Mouse (Mus musculus): ENCODE data around the gene Id3. TPM values are rescaled to one million over a fixed set of nuclear protein-coding genes. Genes with fewer than 3 reads are reported as not detected.

The Id3 gene
- polyA plus RNA-seq, 1 experiment from 2014 or later = 0.34 TPM

DNA sequence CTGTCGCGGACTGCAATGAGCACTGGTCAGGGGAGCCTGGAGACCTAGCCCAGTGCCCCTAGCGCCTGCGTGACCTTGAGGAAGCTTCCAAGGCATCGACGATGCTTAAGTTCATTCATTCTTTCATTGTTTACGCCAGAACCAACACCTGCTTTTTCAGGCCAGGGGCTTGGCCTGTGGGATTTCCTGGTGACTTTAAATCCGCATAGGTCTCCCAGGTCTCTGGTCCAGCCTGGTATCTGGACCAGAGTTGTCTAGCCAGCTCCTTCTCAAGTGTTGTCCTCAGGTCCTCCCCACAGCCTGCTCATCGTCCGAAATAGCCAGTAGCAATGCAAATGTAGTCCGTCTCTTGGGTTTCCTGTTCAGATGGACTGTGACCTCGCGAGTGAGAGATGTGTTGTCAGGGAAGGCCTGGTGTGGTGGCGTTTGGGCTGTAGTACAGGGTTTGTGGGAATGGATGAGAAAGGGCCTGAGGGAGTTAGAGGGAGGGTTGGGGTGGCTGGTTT is 30.0 kb downstream of the Id3 start:
- peak overlapping the region; percentile 72 for H3K4me3 ChIP-seq (ENCODE audit: inconsistent target)
- H3K36me3 ChIP-seq (ENCODE audit: inconsistent target) = no peaks in the 10 kb centered on the region
- peak overlapping the region; percentile 81 for H3K27ac ChIP-seq
- peaks cover 55% of the 10 kb centered on the region for H3K79me2 ChIP-seq (ENCODE audit: inconsistent target)
- 9% methylated on average over 14 of the region's 14 CpGs for WGBS (ENCODE audit: missing documents)

DNA sequence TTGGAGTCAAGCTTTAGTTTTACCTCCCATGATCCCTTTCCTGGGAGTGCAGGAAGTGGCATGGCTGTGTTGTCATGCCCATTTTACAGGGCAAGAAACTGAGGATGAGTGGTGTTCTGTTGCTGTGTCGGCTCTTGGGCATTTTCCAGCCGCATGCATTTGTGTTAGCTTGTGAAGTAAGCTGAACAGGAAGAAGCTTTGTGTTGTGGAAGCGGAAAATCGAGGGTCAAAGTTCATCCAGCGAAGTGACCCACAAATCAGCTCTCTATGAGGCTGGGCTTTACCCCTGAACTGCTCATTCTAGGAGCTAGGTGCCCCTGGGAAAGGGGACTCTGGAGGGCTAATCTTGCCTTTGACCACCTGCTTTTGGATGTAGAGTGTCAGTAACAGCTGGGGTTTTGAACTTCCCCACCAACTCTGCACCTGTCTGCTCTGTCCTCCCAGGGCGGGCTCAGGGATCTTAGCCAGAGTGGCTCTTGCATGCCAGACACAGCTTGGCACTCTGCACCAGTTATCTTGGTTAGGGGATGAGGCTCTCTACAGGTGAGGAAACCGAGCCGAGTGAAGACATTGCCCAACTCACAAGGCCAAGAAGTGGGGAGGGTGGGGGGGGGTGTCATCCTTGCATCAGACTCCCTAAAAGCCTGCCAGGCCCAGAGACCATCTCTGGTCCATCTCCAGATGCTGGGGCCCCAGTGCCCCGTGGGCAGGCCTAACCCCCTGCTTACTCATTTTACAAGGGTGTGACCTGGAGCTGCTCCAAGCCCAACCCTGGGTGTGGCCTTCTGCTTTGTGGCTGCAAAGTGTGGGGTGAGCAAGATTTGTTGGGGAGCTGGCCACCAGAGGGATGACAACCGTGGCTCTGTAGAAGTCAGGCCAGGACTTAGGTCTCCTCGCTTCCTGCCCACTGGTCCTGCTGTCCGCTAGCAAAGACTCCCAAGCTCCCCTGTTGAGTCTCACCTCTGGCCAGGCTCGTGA is 31.2 kb downstream of the Id3 start:
- peak overlapping the region; percentile 72; the same call in 1 of the 2 replicates for H3K4me3 ChIP-seq (ENCODE audit: inconsistent target)
- H3K27ac ChIP-seq = peak overlapping the region; percentile 81
- peaks cover 55% of the 10 kb centered on the region for H3K79me2 ChIP-seq (ENCODE audit: inconsistent target)
- WGBS (ENCODE audit: missing documents) = 48% methylated on average over 13 of the region's 13 CpGs
- no peaks in the 10 kb centered on the region for H3K36me3 ChIP-seq (ENCODE audit: inconsistent target)

DNA sequence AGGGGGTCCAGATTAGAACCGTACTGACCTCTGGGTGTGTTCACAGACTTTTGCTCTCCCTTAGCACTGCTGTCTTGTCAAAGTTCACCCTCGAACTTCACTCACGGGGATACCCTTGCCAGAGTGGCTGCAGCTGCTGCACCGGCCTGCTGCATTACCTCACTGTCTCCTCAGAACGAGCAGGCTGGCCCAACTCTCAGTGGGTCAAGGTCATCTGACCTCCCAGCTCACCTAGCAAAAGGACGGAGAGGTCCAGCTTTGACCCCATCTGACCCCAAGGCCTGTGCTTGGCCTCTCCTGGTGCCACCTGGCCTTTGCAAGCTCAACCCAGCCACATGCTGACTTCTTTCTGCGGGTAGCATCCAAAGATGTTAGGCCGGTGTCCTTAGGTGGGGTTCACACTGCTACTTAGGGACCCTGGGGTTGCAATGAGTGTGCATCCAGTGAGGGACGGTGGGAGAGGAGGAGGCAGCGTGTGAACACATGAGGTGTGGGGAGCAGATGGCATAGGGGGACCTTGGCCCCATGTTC is 32.8 kb downstream of the Id3 start:
- no peak overlapping the region for H3K4me3 ChIP-seq (ENCODE audit: inconsistent target)
- no peaks in the 10 kb centered on the region for H3K36me3 ChIP-seq (ENCODE audit: inconsistent target)
- peak overlapping the region; percentile 81 for H3K27ac ChIP-seq
- H3K79me2 ChIP-seq (ENCODE audit: inconsistent target) = peaks cover 65% of the 10 kb centered on the region
- WGBS (ENCODE audit: missing documents) = 94% methylated on average over 10 of the region's 10 CpGs

DNA sequence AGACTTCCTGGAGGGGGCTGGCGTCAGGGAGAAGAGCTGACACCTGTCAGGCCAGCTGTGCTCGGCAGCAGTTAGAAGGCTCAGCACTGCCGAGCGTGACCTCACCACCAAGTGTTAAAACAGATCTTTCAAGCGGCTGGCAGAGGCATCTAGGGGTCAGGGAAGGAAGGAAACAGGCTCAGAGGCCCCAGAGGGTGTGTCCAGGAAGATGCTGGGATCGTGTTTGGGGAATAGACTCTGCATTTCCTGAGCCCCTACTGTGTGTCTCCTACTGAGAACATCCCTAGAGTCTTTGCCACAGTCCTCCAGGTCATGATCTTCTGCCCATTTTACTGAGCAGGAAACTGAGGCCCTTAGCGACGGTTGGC is 33.9 kb downstream of the Id3 start:
- WGBS (ENCODE audit: missing documents) = 15% methylated on average over 8 of the region's 8 CpGs
- peaks cover 72% of the 10 kb centered on the region for H3K79me2 ChIP-seq (ENCODE audit: inconsistent target)
- peak overlapping the region; percentile 81 for H3K27ac ChIP-seq
- H3K36me3 ChIP-seq (ENCODE audit: inconsistent target) = no peaks in the 10 kb centered on the region
- H3K4me3 ChIP-seq (ENCODE audit: inconsistent target) = no peak overlapping the region

DNA sequence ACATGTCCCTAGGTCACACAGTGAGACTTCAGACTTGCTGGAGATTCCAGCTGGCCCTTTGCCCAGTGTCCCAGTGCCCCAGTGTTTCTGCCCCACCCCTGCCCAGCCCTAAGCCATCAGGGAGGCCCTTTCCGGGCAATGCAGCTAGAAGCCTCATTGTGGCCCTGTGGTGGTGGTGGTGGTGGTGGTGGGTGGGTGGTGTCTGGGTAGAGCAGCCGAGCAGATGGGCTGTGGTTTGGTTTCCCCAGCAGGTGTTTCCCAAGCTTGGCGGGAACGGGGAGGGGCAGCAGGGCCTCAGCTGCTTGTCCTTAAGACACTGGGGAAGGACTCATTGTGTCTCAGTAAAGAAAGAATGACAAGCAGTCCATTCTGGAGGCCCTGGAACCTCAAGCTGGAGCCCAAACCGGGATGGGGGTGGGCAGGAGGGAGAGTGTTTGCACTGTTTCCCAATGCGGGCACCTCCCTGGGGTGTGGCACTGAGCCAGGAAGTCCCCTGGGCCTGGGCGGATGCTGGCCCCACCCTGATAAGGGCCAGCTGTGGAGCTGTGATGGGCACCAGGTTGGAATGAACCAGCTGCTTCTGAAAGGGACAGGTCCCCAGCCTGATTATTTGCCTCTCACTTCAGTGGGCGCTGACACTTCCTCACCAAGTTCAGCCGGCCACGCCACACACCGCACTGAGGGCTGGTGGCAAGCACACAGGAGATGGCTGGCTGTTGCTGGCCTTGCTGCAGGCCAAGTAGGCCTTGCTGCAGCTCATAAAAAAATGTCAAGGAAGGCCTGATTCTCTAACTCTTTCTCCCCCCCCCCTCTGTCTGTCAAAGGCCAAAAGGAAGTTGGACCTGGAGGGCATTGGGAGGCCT is 34.5 kb downstream of the Id3 start:
- Histone ChIP-seq H3K27ac (peak overlapping the region; percentile 81), H3K36me3 (ENCODE audit: inconsistent target) (no peaks in the 10 kb centered on the region), H3K79me2 (ENCODE audit: inconsistent target) (peaks cover 71% of the 10 kb centered on the region), H3K4me3 (ENCODE audit: inconsistent target) (no peak overlapping the region)
- 21% methylated on average over 11 of the region's 11 CpGs for WGBS (ENCODE audit: missing documents)

DNA sequence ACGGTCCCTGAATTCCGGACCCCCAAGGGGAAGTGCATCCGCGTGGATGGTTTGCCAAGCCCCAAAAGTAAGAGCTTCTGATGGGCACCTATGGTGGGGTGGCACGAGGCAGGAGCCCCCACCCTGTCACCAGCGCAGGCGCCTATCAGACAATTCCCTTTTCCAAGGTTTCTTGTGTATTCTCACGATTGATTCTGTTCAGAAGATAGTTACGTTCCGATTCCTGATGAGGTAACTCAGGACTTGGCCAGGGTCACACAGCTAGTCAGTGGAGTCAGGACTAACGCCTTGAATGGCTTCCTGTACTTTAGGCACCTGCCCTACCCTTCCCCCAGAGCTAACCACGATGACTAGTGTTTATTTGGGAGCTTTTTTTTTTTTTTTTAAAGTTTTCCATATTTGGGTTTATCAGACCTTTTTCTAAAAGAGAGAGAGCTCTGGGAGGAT is 35.2 kb downstream of the Id3 start:
- Histone ChIP-seq H3K36me3 (ENCODE audit: inconsistent target) (no peaks in the 10 kb centered on the region), H3K27ac (peak overlapping the region; percentile 81), H3K79me2 (ENCODE audit: inconsistent target) (peaks cover 65% of the 10 kb centered on the region), H3K4me3 (ENCODE audit: inconsistent target) (no peak overlapping the region)
- WGBS (ENCODE audit: missing documents) = 24% methylated on average over 12 of the region's 12 CpGs

DNA sequence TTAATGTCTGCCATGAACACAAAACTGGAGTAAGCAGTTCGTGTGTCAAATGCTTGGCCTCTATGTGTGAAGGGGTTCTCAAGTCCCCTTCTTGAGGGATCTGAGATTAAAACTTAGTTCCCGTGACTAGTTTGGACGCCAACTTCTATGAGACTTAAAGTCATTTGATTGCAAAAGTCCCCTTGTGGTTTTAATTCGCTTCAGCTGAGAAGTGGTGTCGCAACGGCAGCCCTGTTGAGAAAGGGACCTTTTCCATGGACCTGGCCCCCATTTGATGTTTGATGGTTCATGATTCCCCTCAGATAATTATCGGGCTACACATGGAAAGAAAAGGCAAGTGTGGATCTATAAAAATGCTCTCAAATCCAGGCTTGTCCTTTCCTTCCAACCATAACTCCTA is 36.2 kb downstream of the Id3 start:
- H3K36me3 ChIP-seq (ENCODE audit: inconsistent target) = no peaks in the 10 kb centered on the region
- WGBS (ENCODE audit: missing documents) = 5% methylated on average over 7 of the region's 7 CpGs
- peaks cover 55% of the 10 kb centered on the region for H3K79me2 ChIP-seq (ENCODE audit: inconsistent target)
- no peak overlapping the region for H3K4me3 ChIP-seq (ENCODE audit: inconsistent target)
- H3K27ac ChIP-seq = peak overlapping the region; percentile 81

DNA sequence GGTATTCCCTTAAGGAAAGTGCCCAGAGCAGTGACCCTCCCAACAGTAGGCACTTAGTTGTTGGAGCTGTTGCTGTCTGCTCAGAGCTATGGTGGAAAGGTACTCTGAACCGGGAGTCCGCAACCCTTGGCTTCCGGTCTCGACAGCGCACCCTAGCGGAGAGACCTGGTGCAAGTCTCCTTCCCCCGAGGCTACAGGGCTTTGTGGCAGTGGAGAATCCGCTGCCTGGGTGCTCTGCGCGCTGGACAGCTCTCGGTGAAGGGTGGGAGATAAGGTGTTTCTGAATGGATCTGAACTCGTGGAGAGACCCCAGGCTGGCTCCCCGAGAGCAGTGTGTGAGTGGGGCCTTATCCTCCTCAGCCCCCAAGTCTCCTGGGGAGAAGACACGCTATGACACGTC is 36.7 kb downstream of the Id3 start:
- 26% methylated on average over 15 of the region's 15 CpGs for WGBS (ENCODE audit: missing documents)
- Histone ChIP-seq H3K36me3 (ENCODE audit: inconsistent target) (no peaks in the 10 kb centered on the region), H3K4me3 (ENCODE audit: inconsistent target) (no peak overlapping the region), H3K27ac (peak overlapping the region; percentile 81), H3K79me2 (ENCODE audit: inconsistent target) (peaks cover 50% of the 10 kb centered on the region)

DNA sequence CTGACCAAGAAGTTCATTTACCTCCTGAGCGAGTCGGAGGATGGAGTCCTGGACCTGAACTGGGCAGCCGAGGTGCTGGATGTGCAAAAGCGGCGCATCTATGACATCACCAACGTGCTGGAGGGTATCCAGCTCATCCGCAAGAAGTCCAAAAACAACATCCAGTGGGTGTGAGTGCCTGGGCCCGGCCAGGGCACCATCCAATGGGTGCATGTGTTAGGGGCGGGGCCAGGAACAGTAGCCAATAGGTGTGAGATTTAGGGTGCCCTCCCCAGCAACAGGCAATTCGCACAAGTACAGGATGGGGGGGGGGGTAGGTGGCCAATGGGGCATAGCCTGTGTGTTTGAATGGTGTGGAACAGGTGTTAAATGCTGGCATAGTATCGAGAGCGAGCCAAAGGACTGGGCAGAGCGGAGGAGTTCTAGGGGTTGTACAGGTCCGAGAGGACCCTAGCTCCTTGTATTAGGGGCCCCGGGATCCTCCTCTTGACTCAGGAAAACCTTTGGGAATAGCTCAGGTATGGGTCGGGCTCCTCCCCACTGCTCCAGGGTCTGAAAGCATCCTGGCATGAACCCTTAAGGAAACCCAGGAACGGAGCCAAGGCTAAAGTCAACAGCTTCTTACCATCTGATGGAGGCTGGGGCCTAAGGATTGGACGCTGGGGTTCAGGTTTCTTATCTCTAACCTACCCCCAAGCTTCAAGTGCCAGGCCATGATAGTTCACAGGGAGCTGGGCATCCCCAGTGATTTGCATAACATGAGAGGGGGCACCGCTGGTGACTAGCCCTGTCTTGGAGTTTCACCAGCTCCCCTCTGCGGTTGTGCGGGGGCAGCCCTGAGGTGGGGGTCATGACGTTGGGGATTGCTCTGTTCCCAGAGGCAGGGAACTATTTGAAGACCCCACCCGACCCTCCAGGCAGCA is 37.4 kb downstream of the Id3 start:
- 77% methylated on average over 21 of the region's 23 CpGs for WGBS (ENCODE audit: missing documents)
- H3K27ac ChIP-seq = 0 out of 2 replicates have a peak overlapping the region, but pooled peaks have one; percentile 81
- H3K36me3 ChIP-seq (ENCODE audit: inconsistent target) = no peaks in the 10 kb centered on the region
- H3K79me2 ChIP-seq (ENCODE audit: inconsistent target) = peaks cover 43% of the 10 kb centered on the region
- no peak overlapping the region for H3K4me3 ChIP-seq (ENCODE audit: inconsistent target)

DNA sequence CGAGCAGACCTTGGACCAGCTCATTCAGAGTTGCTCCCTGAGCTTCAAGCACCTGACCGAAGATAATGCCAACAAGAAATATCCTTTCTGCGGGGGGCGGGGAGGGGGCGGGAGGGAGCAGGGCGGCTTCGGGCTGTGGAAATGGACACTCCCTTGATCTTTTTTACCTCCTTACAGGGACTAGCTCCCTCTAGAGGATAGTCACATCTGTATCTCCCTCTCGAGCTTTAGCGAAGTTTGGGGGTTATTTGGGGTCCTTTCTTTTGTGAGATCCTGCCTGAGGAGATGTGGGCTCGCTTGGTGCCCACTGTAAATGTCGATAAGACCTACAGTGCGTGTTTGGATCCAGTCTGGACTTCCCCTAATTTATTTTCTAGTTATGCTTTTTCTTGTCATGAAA is 38.1 kb downstream of the Id3 start:
- H3K36me3 ChIP-seq (ENCODE audit: inconsistent target) = no peaks in the 10 kb centered on the region
- H3K79me2 ChIP-seq (ENCODE audit: inconsistent target) = peaks cover 36% of the 10 kb centered on the region
- H3K4me3 ChIP-seq (ENCODE audit: inconsistent target) = no peak overlapping the region
- 51% methylated on average over 12 of the region's 12 CpGs for WGBS (ENCODE audit: missing documents)
- no peak overlapping the region for H3K27ac ChIP-seq

DNA sequence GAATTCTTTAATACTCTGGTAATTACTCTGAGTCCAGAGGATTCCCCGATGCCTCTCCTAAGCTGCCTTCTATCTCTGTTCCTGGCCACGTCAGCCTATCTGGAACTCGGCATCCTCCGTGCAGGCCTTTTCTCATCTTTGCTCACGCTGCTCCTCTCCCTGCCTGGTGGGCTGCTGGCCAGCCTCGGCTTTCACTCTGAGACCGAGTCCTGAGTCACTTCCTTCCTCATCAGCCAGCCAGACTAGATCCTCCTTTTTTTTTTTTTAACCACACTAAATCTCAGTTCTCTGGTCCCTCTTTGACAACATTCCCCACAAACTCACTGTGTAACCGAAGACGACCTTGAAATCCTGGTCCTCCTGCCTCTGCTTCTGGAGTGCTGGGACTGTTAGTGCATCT is 42.1 kb downstream of the Id3 start:
- Histone ChIP-seq H3K4me3 (ENCODE audit: inconsistent target) (no peak overlapping the region), H3K36me3 (ENCODE audit: inconsistent target) (no peaks in the 10 kb centered on the region), H3K79me2 (ENCODE audit: inconsistent target) (peaks cover 13% of the 10 kb centered on the region), H3K27ac (peak overlapping the region; percentile 56)
- 1% methylated on average over 9 of the region's 9 CpGs for WGBS (ENCODE audit: missing documents)

DNA sequence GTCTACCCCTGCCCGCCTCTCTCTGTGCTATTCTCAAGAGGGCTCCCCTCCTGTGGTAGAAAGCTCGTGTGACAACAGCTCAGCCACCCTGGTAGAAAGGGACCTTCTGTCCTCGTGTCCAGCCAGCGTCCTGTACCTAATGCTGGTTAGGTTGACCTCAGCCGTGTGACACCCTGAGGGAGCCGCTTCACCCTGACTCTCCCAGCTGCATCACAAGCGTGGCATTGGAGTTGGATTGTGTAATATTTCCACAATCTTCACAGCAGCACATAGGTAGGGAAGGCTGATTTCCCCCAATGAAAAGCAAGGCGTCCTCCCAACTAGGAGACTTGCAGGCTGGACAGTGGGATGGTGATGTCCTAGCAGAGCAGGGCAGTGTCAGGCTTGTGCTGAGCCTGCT is 43.0 kb downstream of the Id3 start:
- Histone ChIP-seq H3K36me3 (ENCODE audit: inconsistent target) (no peaks in the 10 kb centered on the region), H3K4me3 (ENCODE audit: inconsistent target) (no peak overlapping the region), H3K27ac (peak overlapping the region; percentile 56), H3K79me2 (ENCODE audit: inconsistent target) (peaks cover 4% of the 10 kb centered on the region; the same call in 1 of the 2 replicates)
- 81% methylated on average over 8 of the region's 8 CpGs for WGBS (ENCODE audit: missing documents)

DNA sequence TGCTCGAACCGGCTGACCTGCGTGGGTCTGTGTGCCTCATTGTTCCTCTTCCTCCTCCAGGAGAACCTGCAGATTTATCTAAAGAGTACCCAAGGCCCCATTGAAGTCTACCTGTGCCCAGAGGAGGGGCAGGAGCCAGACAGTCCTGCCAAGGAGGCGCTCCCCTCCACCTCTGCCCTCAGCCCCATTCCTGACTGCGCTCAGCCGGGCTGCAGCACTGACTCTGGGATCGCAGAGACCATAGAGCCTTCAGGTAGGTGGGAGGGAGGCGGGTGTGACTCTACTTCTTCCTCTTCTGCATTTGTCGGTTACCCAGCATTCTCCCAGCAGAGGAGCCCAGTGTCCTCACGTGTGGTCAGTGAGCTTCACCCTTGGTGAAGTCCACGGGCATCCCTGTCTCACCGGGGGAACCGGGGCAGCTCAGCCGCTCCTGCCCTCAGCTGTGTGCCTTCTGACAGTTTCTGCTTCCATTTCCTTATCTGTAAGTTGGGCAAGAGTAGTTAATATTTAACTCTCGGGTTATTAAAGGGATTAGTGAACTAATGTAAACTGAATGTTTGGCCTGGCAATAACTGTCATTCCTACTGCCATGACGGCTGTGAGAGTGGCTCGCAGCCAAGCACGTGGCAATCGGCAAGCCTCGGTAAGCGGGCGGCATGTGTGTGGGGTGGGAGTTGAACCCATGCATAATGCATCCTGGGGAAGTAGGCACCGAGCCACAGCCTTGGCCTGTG is 43.6 kb downstream of the Id3 start:
- 73% methylated on average over 23 of the region's 23 CpGs for WGBS (ENCODE audit: missing documents)
- Histone ChIP-seq H3K36me3 (ENCODE audit: inconsistent target) (no peaks in the 10 kb centered on the region), H3K79me2 (ENCODE audit: inconsistent target) (no peaks in the 10 kb centered on the region), H3K27ac (no peak overlapping the region), H3K4me3 (ENCODE audit: inconsistent target) (no peak overlapping the region)

Data from macrophage (primary cell).